Mouse (Mus musculus) testis, adult 2 months (tissue): ENCODE data around the gene Taf6l.

Experiments used
- CTCF ChIP-seq: fragments of 200-500 bp; IDR thresholded peaks from 2 replicates; pipeline ENCODE4 v1.5.1; 2012; ENCODE audit warnings: low read depth, mild to moderate bottlenecking, inconsistent platforms, low read length, moderate library complexity; ENCODE audit not compliant: control insufficient read depth, insufficient read depth, insufficient replicate concordance
- POLR2A ChIP-seq: fragments of 200-500 bp; IDR thresholded peaks from 2 replicates; pipeline ENCODE4 v1.6.1; 2012; ENCODE audit warnings: low read depth, mild to moderate bottlenecking, inconsistent platforms, low read length, moderate library complexity; ENCODE audit not compliant: control insufficient read depth

DNA sequence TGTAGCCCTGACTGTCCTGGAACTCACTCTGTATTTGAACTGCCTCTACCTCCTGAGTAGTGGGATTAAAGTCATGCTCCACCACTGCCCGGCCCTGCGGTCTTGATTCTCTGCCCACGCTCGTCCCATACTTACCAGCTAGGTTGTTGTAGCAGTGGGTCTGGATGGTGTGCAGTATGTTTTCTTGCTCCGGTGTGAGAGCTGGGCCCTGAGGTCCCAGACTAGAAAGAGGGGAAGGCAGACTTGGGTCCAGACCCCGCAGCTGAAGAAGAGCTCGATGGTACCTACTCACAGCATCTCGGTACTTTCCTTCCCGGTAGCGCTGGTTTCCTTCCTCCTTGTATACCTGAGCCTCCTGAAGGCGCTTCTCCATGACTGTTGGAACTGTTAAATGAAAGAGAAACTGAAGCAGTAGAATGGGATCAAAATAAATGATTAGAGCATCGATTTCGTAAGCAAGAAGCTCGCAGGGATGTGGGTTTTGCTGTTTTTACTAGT lies 32.1 kb upstream of the Taf6l start:
- TF ChIP-seq CTCF (no peak), POLR2A (no peak)
